Mouse (Mus musculus) NIH3T3 (cell line): ENCODE results near the gene C1ra.
A peak's percentile ranks its signal among the peaks of the same experiment; 100 is the strongest.
"Not testable (repeated sequence)": the region's sequence is repeated elsewhere in the genome, so short reads cannot be mapped to it uniquely, and the experiment has no call there.

Experiments
- DNase-seq: peaks from one replicate; pipeline ENCODE4 v3.0.0-alpha.2; 2012; ENCODE audit warnings: low read depth

The C1ra gene

DNA sequence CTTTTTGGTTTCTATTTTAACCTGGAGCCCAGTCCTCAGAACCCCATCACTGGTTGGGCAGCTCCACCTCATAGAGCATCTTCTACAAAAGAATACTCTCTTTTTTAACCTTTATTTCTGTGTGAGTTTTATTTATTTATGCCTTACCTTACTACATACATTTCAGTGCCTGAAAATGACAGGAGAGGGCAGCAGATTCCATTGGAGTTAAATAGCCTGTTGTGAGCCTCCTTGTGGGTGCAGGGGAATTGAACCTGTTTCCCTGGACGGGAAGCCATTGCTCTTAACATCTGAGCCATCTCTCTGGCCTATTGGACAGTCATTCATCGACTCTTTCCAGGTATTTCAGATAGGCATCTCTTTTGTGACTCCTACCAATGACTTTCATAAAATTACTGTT lies 33.2 kb downstream of the C1ra start:
- DNase-seq, result peak; percentile 62

DNA sequence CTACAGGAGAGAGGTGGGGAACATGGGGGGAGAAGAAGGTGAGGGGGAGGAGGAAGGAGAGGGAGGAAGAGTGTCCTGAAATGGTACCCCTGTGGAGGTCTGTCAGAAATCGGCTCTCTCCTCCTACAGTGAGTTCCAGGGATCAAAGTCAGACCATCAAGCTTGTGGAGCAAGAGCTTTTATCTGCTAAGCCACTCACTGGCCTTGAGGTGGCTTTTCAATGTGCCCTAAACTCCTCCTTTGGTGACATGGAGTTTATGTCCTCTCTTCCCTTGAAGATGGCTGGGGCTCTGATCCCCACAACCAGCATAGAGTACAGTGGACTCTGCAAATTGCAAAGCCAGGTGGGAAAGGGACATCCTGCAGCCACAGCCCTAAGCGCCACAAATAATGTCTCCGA lies 35.8 kb downstream of the C1ra start:
- not testable (repeated sequence) for DNase-seq

DNA sequence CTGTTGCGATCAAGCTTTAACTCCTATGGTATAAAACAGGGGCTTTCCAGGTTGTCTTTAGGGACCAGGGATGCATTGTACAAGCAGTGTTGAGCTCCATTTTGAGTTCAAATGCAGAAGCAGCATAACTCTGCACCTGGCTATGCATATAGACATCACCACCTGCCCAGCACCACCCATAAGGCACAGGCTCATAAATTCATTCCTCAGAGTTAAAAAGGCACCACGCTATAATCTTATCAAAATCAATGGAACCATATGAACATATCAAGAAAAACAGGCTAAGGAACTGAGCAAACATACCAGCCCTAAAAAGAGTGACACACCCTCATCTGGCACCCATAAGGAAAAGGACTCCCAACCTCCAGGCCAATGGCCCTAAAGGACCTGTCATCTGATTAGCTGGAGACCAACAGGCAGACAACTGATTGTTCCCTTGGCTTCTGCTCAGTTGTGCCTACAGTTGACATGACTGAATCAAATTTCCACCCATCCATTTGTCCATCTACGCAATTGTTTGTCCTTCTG lies 36.9 kb downstream of the C1ra start:
- no peak for DNase-seq

DNA sequence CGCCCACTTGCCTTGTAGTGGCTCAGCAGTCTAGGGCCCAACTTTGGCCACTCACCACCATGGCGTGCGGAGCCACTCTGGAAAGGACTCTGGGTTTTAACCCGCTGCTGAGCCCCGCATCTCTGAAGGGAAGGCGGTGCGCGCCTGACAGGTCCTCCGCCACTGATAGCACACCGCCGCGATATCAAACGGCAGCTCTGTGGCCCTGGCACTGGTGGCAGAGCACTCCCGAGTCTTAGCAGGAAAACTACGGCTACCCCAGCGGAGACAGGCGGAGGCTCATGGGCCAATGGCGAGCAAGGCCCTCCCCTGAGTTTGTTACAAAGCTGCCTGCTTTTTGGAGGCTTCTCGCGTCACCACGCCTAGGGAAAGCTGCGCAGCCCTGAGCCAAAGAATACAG lies 40.6 kb downstream of the C1ra start:
- DNase-seq, result no peak

DNA sequence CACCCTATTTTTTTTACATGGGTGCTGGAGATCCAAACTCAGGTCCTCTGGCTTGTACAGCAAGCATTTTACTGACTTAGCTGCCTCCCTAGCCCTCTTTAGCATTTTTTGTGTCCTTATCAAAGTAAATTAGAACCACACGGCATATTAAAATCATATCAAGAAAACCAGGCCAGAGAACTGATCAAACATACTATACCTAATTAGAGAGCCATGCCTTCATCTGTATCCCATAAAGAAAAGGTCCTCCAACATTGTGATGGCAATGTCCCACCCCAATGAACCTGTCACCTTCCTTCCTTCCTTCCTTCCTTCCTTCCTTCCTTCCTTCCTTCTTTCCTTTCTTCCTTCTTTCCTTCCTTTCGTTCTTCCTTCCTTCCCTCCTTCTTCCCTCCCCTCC lies 43.8 kb downstream of the C1ra start:
- not testable (repeated sequence) for DNase-seq

DNA sequence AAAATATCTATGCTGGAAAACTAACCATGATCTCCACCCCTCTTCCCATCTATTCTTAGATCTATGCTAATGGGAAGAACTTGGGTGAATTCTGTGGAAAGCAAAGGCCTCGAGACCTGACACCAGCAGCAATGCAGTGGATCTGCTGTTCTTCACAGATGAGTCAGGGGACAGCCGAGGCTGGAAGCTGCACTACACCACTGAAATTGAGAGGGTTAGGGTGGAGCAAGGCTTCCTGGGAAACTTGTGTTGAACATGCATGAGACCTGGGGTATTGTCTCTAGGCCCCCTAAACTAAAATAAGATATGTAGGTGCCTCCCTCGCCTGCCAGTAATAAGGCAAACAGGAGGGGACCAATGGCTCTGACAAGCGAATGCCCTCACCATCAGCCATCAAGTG lies 49.0 kb downstream of the C1ra start:
- DNase-seq, result not testable (repeated sequence)

DNA sequence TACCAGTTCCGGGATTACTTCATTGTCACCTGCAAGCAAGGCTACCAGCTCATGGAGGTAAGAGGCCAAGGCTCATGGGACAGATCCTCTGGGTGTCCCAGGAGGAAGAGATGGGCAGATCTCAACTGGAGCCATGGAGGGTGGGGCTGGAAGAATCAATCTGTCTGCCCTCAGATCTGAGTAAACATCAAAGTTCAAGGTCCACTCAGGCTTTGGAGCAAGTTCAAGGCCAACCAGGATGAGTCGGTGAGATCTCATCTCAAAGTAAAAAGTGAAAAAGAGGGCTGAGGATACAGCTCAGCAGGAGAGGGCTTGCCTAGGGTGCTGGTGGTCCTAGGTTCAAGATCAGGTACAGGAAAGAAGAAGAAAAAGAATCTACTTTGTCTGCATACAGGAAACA lies 49.4 kb downstream of the C1ra start:
- DNase-seq, result not testable (repeated sequence)

DNA sequence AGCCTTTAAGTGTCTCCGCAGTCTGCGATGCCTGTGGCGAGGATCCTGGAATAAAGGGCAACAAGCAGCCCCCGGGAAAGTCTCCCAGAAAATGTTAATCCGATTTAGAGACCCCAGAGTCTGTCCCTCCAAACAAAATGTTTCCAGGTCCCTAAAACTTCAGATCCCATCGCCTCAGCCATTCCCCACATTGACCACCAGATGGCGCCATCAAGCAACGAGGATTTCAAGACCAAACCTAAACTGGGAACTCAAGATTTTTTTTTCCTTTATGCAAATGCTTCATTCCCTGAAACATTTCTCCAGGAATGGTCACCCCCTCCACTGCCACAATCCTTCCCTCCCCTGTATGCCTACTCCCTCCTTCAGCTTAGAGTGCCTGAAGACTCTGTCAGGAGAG lies 57.8 kb downstream of the C1ra start, which contains the start of gene C1rb:
Gene C1rb (plus strand): TSS at position 269 of the 400 bp plus-strand sequence.
- peak; percentile 91 for DNase-seq
